ENCODE assay signal across 8 mouse cellular contexts in the genomic region with DNA sequence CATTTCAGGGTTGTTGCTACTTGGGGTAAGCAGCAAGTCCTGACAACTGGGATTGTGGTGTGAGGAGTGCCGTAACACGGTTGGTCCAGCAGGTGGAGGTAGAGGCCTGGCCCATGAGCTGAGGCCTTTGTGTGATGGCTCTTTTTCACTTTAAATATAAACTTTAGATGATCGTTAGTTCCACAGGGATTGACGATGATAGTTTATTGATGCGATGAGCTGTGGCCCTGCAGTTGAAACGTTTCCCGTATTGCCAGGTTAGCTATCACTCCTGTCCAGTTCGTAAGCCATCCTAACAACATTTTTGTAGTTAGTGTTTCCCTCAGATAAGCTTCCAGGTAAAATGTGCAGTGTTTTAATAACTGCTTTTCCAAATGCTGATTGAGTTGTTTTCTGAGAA. TPM values are rescaled to one million over a fixed set of nuclear protein-coding genes. Genes with fewer than 3 reads are reported as not detected.
A peak's percentile ranks its signal among the peaks of the same experiment; 100 is the strongest.
DNase-seq lines count a peak whose midpoint lies in the region; ATAC-seq lines count a peak whose summit lies in the region.

No protein-coding gene starts in this region.

- intact Hi-C loops in left cerebral cortex, postnatal 4 days (cut with DNase I) = loop anchor here (10.0 kb wide), 1 partner anchor 820 kb away; no protein-coding TSS in a partner anchor

- no peak overlapping the region for H3K4me3 ChIP-seq in forebrain, embryonic 12.5 days (replicated peaks)

- DNase-seq in urinary bladder, postnatal 14 days (ENCODE audit: low spot score) = peak; percentile 51
- DNase-seq in urinary bladder, adult 2 months (ENCODE audit: low spot score) = no peak
- DNase-seq in c-Kit-negative CD71-positive TER-119-positive erythroid progenitor cells, embryonic 14.5 days (ENCODE audit: low read depth, low spot score) = peak; percentile 75
- DNase-seq in hindlimb bud, embryonic 11.5 days (ENCODE audit: extremely low spot score, low read depth, low spot score) = peak; percentile 37
- peak; percentile 23 for DNase-seq in left cerebral cortex, postnatal 4 days
- DNase-seq in naive thymus-derived CD4-positive, alpha-beta T cell, adult 2 months (ENCODE audit: low read depth) = peak; percentile 69
- peak; percentile 64 for DNase-seq in thymus, postnatal 0 days (ENCODE audit: low spot score)

- peak; percentile 58; the same call in 1 of the 2 replicates for ATAC-seq in forebrain, embryonic 12.5 days (ENCODE audit: low FRiP score)

- no peak overlapping the region for H3K27ac ChIP-seq in forebrain, embryonic 12.5 days

- no peaks in the 10 kb centered on the region for H3K27me3 ChIP-seq in forebrain, embryonic 12.5 days

- peaks cover 34% of the 10 kb centered on the region for H3K36me3 ChIP-seq in forebrain, embryonic 12.5 days (replicated peaks)

- no peaks in the 10 kb centered on the region for H3K9me3 ChIP-seq in forebrain, embryonic 12.5 days

- no peaks in the 10 kb centered on the region for H3K4me1 ChIP-seq in forebrain, embryonic 12.5 days

- no peak overlapping the region for H3K9ac ChIP-seq in forebrain, embryonic 12.5 days

- H3K4me2 ChIP-seq in forebrain, embryonic 12.5 days = no peak overlapping the region

- WGBS in forebrain, embryonic 12.5 days = 77% methylated on average over 8 of the region's 8 CpGs

RNA-seq across cellular contexts. Expression of gene Dcbld2, which starts 46.4 kb away (rescaled TPM):
- polyA plus RNA-seq in urinary bladder, adult 2 months (2012; rRNA removed) = 23.7 and 33.3 TPM in 2 replicates
- polyA plus RNA-seq in forebrain, embryonic 12.5 days (2016; fragmentation: Nextera tagmentation; extraction: Ambion mirVana) = 8.4 and 9.0 TPM in 2 replicates
- total RNA-seq in left cerebral cortex, postnatal 4 days (2021) = 10 to 100 TPM; 33.5 to 37.1 TPM
- polyA plus RNA-seq in thymus, postnatal 0 days (2015; fragmentation: Nextera tagmentation; extraction: Ambion mirVana) = 0.80 and 1.1 TPM in 2 replicates
